Mouse (Mus musculus) hindbrain, embryonic 16.5 days (tissue): ENCODE measurements around the gene Macrod2. TPM values are rescaled to one million over a fixed set of nuclear protein-coding genes. Genes with fewer than 3 reads are reported as not detected.

Experiments used
- ATAC-seq: fragments of 200-750 bp; cut with Nextera tagmentation; 2 replicates; pipeline ENCODE4 v1.8.0; 2017; ENCODE audit warnings: moderate TSS enrichment, moderate library complexity
- H3K27ac ChIP-seq: fragments of 300-500 bp; sonication (generic); 2 replicates; pipeline ENCODE4 v1.5.1; 2014; ENCODE audit warnings: low read depth, mild to moderate bottlenecking, control low read depth, low read length, moderate library complexity
- H3K27me3 ChIP-seq: fragments of 300-500 bp; sonication (generic); replicated peaks from 2 replicates; pipeline ENCODE4 v1.6.1; 2014; ENCODE audit warnings: low read length; ENCODE audit not compliant: control insufficient read depth, insufficient read depth
- H3K36me3 ChIP-seq: fragments of 300-500 bp; sonication (generic); 2 replicates; pipeline ENCODE4 v1.6.1; 2014; ENCODE audit warnings: mild to moderate bottlenecking, low read length, moderate library complexity, mixed read lengths; ENCODE audit not compliant: control insufficient read depth, insufficient read depth
- H3K4me1 ChIP-seq: fragments of 300-500 bp; sonication (generic); 2 replicates; pipeline ENCODE4 v1.6.1; 2014; ENCODE audit warnings: low read depth, low read length; ENCODE audit not compliant: control insufficient read depth, insufficient read depth
- H3K4me2 ChIP-seq: fragments of 300-500 bp; sonication (generic); 2 replicates; pipeline ENCODE4 v1.6.1; 2014; ENCODE audit warnings: mild to moderate bottlenecking, low read length, control low read depth, moderate library complexity
- H3K4me3 ChIP-seq: fragments of 300-500 bp; sonication (generic); 2 replicates; pipeline ENCODE4 v1.5.1; 2014; ENCODE audit warnings: mild to moderate bottlenecking, low read length, control low read depth, moderate library complexity
- H3K9ac ChIP-seq: fragments of 300-500 bp; sonication (generic); 2 replicates; pipeline ENCODE4 v1.6.1; 2014; ENCODE audit warnings: low read depth, mild to moderate bottlenecking, control low read depth, low read length, moderate library complexity
- H3K9me3 ChIP-seq: fragments of 300-500 bp; sonication (generic); 2 replicates; pipeline ENCODE4 v1.6.1; 2014; ENCODE audit warnings: mild to moderate bottlenecking, low read length, moderate library complexity; ENCODE audit not compliant: control insufficient read depth
- WGBS: fragments of 180-500 bp; shearing (Covaris S2); extraction: QIAGEN DNeasy Blood & Tissue Kit; methylation state at CpG from one replicate; pipeline ENCODE4 v1.1.7; 2014; 5-methylcytosine and 5-hydroxymethylcytosine counted together
- polyA plus RNA-seq: library from polyadenylated mRNA; unstranded; fragments of >200 nt; fragmentation: Nextera tagmentation; extraction: Ambion mirVana; gene quantifications from 2 replicates; pipeline ENCODE4 v1.2.1, GENCODE M21; 2015

Macrod2 gene
- polyA plus RNA-seq, 1 experiment from 2014 or later, result 85.4 TPM

DNA sequence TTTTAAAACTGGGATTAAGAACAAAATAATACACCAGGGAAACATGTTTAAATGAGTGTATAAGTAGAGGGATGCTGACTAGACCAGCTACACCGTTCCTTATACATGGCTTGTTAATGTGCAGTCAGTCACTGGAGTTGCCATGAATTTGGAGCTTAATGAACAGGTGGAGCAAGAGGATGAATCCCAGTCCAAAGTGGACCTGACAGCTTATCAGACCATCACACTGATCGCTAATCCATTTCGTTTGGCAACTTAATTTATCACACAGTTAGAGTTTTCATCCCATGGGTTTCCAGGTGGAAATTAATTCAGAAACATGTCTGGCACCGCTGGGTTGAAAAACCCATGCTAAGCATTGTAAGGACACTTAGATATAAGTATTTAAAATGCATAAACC, 81.8 kb downstream of the Macrod2 start:
- H3K4me3 ChIP-seq, result no peak overlapping the region
- no peaks in the 10 kb centered on the region for H3K27me3 ChIP-seq
- peak; percentile 61; the same call in 1 of the 2 replicates for ATAC-seq
- H3K9me3 ChIP-seq, result no peaks in the 10 kb centered on the region
- H3K9ac ChIP-seq, result no peak overlapping the region
- no peaks in the 10 kb centered on the region for H3K4me1 ChIP-seq
- H3K36me3 ChIP-seq, result no peaks in the 10 kb centered on the region
- 80% methylated on average over 4 of the region's 4 CpGs for WGBS
- no peak overlapping the region for H3K4me2 ChIP-seq
- no peak overlapping the region for H3K27ac ChIP-seq

DNA sequence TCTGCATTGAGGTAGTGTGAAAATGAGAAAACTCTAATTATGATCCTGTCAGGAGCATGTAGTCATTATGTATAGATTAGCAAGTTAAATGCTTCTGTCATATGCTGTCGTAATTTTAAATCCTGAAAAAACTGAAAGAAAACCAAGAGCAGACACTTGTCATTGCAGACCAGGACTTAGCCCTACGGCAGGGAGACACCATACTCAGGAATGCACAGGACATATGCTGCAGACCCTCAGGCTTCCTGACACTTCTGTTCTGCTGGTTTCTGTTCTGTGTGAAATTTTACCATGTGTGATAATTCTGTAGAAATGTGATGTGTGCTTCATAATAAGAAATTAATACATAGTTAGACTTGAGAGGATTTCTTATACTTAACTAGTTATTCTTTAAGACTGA, 87.5 kb downstream of the Macrod2 start:
- no peaks in the 10 kb centered on the region for H3K36me3 ChIP-seq
- H3K9ac ChIP-seq, result no peak overlapping the region
- ATAC-seq, result no peak
- no peaks in the 10 kb centered on the region for H3K9me3 ChIP-seq
- H3K4me3 ChIP-seq, result no peak overlapping the region
- H3K4me1 ChIP-seq, result no peaks in the 10 kb centered on the region
- no peaks in the 10 kb centered on the region for H3K27me3 ChIP-seq
- WGBS, result 75% methylated on average over 2 of the region's 2 CpGs
- no peak overlapping the region for H3K4me2 ChIP-seq
- no peak overlapping the region for H3K27ac ChIP-seq

DNA sequence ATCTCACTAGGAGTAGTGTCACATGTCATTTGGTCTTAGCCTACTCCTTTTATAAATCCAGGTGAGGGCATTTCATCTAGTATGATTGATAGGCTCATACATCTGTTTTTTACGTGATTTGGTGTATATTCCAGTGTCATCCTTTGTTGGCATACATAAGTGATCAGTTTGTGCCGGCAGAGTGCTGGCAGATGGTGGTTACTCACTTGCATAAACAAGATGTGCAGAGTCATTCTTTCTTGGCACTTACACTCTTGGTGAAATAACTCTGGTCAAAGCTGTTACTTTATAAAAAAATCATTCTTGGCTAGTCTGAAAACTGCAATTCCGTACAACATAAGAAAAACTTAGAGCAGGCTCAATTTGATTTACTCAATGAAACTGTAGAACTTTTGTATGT, 102.6 kb downstream of the Macrod2 start:
- no peak overlapping the region for H3K9ac ChIP-seq
- WGBS, result 63% methylated on average over 3 of the region's 3 CpGs
- ATAC-seq, result no peak

DNA sequence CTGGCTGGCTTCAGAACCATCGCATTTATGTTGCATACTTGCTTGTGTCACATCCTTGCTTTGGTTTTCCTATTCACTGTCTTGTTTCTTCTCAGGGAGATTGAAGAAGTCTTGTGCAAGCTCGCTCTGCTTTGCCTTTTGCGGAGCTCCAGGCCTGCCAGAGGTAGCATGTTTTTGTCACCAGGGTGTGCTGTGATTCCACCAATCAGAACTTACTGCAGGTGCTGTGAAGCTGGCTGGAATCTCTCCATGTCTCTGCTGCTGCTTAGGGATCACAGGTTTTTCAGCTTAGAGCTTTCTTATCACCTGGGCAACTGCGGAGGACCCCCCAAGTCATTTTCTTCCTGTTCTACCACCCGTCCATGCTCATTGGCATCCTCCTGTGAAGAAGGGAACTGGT, 105.8 kb downstream of the Macrod2 start:
- Histone ChIP-seq H3K9ac (no peak overlapping the region), H3K27me3 (no peaks in the 10 kb centered on the region), H3K9me3 (no peaks in the 10 kb centered on the region), H3K36me3 (no peaks in the 10 kb centered on the region), H3K4me1 (no peaks in the 10 kb centered on the region), H3K4me3 (no peak overlapping the region), H3K4me2 (no peak overlapping the region), H3K27ac (no peak overlapping the region)
- 26% methylated on average over 5 of the region's 5 CpGs for WGBS
- ATAC-seq, result peak; percentile 91

More for the DNA sequence above, 102.6 kb downstream of the Macrod2 start:
- Histone ChIP-seq H3K36me3 (no peaks in the 10 kb centered on the region), H3K4me1 (no peaks in the 10 kb centered on the region), H3K9me3 (no peaks in the 10 kb centered on the region), H3K4me2 (no peak overlapping the region), H3K4me3 (no peak overlapping the region), H3K27ac (no peak overlapping the region), H3K27me3 (no peaks in the 10 kb centered on the region)

DNA sequence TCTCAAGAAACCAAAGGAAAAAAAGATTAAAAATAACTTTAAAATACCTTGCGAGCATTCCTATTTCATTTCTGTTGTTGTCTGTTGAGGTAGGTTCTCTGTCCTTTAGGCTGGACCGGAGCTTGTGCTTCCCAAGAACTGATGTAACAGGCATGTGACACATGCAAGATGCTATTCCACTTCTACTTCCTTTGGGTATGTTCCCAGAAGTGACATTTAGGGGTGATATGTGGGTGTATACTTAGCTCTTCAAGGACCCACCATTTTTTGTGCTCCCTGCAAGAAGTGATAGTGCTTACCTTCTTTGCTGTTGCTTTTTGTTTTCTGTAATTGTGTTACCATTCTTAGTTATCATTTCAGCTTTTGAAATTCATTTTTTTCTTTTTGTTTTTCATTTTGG, 126.4 kb downstream of the Macrod2 start:
- no peak overlapping the region for H3K27ac ChIP-seq
- no peak for ATAC-seq
- H3K4me1 ChIP-seq, result no peaks in the 10 kb centered on the region
- H3K36me3 ChIP-seq, result no peaks in the 10 kb centered on the region
- no peaks in the 10 kb centered on the region for H3K27me3 ChIP-seq
- H3K9ac ChIP-seq, result no peak overlapping the region
- H3K4me2 ChIP-seq, result no peak overlapping the region
- WGBS, result 95% methylated on average over 2 of the region's 2 CpGs
- no peak overlapping the region for H3K4me3 ChIP-seq
- no peaks in the 10 kb centered on the region for H3K9me3 ChIP-seq

DNA sequence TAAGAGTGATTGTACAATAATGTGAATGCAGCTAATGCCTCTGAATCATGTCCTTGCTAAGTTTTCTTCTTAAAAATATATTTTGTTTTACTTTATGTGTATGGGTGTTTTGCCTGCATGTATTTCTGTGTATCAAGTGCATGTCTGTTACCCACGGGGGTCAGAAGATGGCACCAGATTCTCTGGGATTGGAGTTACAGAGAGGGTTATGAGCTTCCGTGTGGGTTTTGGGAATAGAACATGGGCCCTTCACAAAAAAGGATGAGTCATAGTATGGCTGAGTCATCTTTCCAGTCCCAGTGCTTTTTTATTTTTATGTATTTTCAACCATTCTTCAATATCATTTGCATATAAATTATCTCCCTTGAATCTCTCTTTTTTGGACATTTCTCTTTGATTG, 135.1 kb downstream of the Macrod2 start:
- Histone ChIP-seq H3K9ac (no peak overlapping the region), H3K36me3 (no peaks in the 10 kb centered on the region), H3K4me3 (no peak overlapping the region), H3K4me2 (no peak overlapping the region), H3K4me1 (no peaks in the 10 kb centered on the region), H3K27ac (no peak overlapping the region), H3K9me3 (no peaks in the 10 kb centered on the region), H3K27me3 (no peaks in the 10 kb centered on the region)
- WGBS, result 63% methylated on average over 2 of the region's 2 CpGs
- no peak for ATAC-seq

DNA sequence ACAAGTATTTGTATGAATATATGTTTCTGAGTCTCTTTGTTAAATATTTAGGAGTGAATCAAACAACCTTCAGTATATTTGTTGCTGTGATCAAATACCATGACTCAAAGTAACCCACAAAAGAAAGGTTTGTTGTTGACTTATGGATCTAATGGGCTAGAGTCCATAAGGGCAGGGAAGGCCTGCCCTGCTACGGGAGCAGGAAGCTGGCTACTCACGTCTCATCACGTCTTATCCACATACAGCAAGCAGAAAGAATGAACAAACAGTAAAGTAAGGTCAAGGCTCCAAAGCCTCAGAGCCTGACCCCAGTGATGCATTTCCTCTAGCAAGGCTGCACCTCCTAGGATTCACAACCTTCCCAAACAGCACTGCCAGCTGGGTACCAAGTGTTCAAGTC, 136.9 kb downstream of the Macrod2 start:
- Histone ChIP-seq H3K9ac (no peak overlapping the region), H3K4me2 (no peak overlapping the region), H3K4me1 (no peaks in the 10 kb centered on the region), H3K4me3 (no peak overlapping the region), H3K36me3 (no peaks in the 10 kb centered on the region), H3K27me3 (no peaks in the 10 kb centered on the region), H3K9me3 (no peaks in the 10 kb centered on the region), H3K27ac (no peak overlapping the region)
- WGBS, result 78% methylated on average over 3 of the region's 3 CpGs
- no peak for ATAC-seq

DNA sequence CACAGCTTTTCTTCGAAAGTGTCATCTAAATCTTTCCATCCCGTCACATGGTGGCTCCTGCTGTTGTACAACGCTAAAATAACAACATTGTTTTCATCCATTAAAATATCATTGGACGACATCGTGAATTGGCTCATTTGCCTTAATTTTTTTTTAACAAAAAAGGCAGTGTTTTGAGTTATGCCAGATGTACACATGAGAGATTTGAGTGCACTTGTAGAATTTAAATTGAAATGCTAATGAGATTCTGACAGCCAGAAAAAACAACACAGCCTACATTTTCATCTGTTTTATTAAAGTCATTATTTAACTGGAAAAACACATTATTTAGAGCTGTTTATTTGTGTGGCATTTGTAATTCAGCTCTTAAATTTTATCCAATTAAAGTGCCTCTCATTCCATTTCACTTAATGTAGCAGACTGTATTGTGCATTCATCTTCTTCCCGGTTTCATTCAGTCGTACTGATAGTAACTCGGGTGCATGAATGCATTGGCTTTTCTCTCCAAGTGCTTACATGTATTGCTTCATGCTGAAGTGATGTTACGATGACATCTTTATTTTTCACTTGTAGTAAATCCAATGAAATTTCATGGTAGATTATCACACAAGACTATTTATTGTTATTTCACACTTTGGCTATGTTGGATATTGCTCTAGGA, 137.9 kb downstream of the Macrod2 start:
- no peaks in the 10 kb centered on the region for H3K4me1 ChIP-seq
- WGBS, result 34% methylated on average over 9 of the region's 9 CpGs
- ATAC-seq, result peak; percentile 60; the same call in 1 of the 2 replicates

DNA sequence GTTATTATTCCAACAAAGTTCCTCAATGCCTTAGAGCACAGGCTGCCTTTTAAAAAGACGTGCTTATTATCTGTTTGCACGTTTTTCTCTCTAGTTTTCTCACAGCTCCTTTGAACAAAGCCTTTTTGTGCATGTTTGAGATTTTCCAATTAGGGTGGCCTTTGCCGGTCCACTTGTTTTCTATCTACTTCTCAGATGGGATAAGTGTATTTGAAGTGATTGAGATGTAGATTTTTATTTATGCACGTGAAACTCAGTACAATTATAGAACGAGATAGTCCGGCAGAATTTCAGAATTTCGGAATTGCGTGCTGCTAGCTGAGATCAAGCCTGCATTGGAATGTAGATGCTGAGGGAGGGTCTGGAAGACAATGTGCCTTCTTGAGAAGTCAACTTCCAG, 138.5 kb downstream of the Macrod2 start:
- Histone ChIP-seq H3K27ac (no peak overlapping the region), H3K4me1 (no peaks in the 10 kb centered on the region), H3K9me3 (no peaks in the 10 kb centered on the region), H3K9ac (no peak overlapping the region; the same call in 1 of the 2 replicates), H3K4me2 (peak overlapping the region; percentile 29), H3K4me3 (no peak overlapping the region), H3K27me3 (no peaks in the 10 kb centered on the region), H3K36me3 (no peaks in the 10 kb centered on the region)
- no peak for ATAC-seq
- WGBS, result 39% methylated on average over 8 of the region's 8 CpGs

More for the DNA sequence above, 137.9 kb downstream of the Macrod2 start:
- no peaks in the 10 kb centered on the region for H3K27me3 ChIP-seq
- H3K4me2 ChIP-seq, result peak overlapping the region; percentile 25; the same call in 1 of the 2 replicates
- no peaks in the 10 kb centered on the region for H3K9me3 ChIP-seq
- no peaks in the 10 kb centered on the region for H3K36me3 ChIP-seq
- H3K4me3 ChIP-seq, result no peak overlapping the region
- no peak overlapping the region for H3K9ac ChIP-seq
- H3K27ac ChIP-seq, result no peak overlapping the region
